Comparison of ENCODE assay signal across 8 mouse cellular contexts in the genomic region with DNA sequence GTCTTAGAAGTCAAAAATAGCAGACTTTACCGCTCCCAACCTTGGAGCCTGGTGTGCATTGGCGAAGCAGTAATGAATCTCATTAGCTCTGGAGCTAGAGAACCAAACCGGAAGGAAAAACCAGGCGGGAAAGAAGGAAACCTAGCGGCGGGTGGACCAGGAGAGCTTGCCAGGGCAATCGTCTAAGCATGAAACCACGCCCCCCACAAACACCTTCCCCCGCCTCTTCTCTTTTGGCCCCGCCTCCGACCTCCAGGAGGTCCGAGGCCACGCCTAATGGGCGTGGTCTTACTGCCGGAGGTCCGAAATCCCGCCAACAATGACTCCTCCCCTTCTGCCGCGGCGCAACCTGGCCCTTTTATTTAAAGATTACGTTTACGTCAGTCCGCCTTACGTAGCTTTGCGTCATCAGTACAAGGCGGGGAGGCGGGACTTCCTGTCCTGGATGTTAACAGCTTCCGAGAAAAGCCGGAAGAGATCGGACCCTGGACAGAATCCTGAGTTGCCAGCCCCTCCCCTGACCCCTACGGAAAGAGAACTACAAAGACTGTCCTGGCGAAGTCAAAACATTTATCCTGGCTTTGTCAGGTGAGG. TPM values are rescaled to one million over a fixed set of nuclear protein-coding genes. Genes with fewer than 3 reads are reported as not detected.
DNase-seq lines count a peak whose midpoint lies in the region; ATAC-seq and TF ChIP-seq lines count a peak whose summit lies in the region.

A gene (plus strand): TSS at position 431 of the 594 bp plus-strand sequence.

- intact Hi-C loops in heart, postnatal 10 days (cut with DNase I) = no loop called here

- TF ChIP-seq CTCF in ES-Bruce4 (IDR thresholded peaks at IDR 0.05; ENCODE audit: low read depth, low read length) = no peak
- no peak for TF ChIP-seq CTCF in liver, postnatal 0 days (IDR thresholded peaks at IDR 0.05; ENCODE audit: low read depth)

- ATAC-seq in cerebellum, adult (ENCODE audit: insufficient number of reproducible peaks, low FRiP score, low TSS enrichment) = peak; percentile 74; the same call in 1 of the 2 replicates
- ATAC-seq in forebrain, embryonic 13.5 days = peak; percentile 91
- peak; percentile 95 for ATAC-seq in liver, postnatal 0 days
- peak; percentile 91 for ATAC-seq in neural tube, embryonic 14.5 days (ENCODE audit: low read depth)

- peak within 1 kb of the TSS; percentile 86 for H3K4me2 ChIP-seq in forebrain, embryonic 13.5 days
- H3K4me2 ChIP-seq in liver, postnatal 0 days (ENCODE audit: low read depth, low read length) = peak within 1 kb of the TSS; percentile 95
- peak within 1 kb of the TSS; percentile 75 for H3K4me2 ChIP-seq in neural tube, embryonic 14.5 days (ENCODE audit: low read depth, low read length)

- peak; percentile 96 to 97 for DNase-seq in heart, postnatal 10 days
- DNase-seq in large intestine, adult 2 months (ENCODE audit: low read depth, low spot score) = peak; percentile 96
- DNase-seq in liver, postnatal 0 days = peak; percentile 97
- peak; percentile 98 for DNase-seq in testis, postnatal 10 days (ENCODE audit: low spot score)

- H3K9ac ChIP-seq in ES-Bruce4 (ENCODE audit: low read depth, poor library complexity, severe bottlenecking) = peak within 1 kb of the TSS; percentile 75
- peak within 1 kb of the TSS; percentile 83 for H3K9ac ChIP-seq in forebrain, embryonic 13.5 days
- peak within 1 kb of the TSS; percentile 91 for H3K9ac ChIP-seq in liver, postnatal 0 days (replicated peaks)
- peak within 1 kb of the TSS; percentile 83 for H3K9ac ChIP-seq in neural tube, embryonic 14.5 days (replicated peaks; ENCODE audit: low read depth, low read length)

- WGBS in forebrain, embryonic 13.5 days = under 1% methylated on average over 32 of the region's 32 CpGs
- WGBS in large intestine, adult 2 months = under 1% methylated on average over 32 of the region's 32 CpGs
- WGBS in liver, postnatal 0 days (ENCODE audit: insufficient replicate concordance) = under 1% methylated on average over 32 of the region's 32 CpGs
- WGBS in neural tube, embryonic 14.5 days = under 1% methylated on average over 32 of the region's 32 CpGs

- peak within 1 kb of the TSS; percentile 89 for H3K27ac ChIP-seq in ES-Bruce4 (ENCODE audit: insufficient read depth, low read length)
- peak within 1 kb of the TSS; percentile 62 for H3K27ac ChIP-seq in forebrain, embryonic 13.5 days
- peak within 1 kb of the TSS; percentile 87 for H3K27ac ChIP-seq in liver, postnatal 0 days (ENCODE audit: low read depth)
- H3K27ac ChIP-seq in neural tube, embryonic 14.5 days (ENCODE audit: low read depth, low read length) = peak within 1 kb of the TSS; percentile 80

- no peaks in the 10 kb centered on the region for H3K27me3 ChIP-seq in ES-Bruce4 (ENCODE audit: control insufficient read depth, insufficient read depth, low read length, poor library complexity, severe bottlenecking)
- no peaks in the 10 kb centered on the region for H3K27me3 ChIP-seq in forebrain, embryonic 13.5 days
- no peaks in the 10 kb centered on the region for H3K27me3 ChIP-seq in liver, postnatal 0 days (ENCODE audit: insufficient read depth, low read length)
- no peaks in the 10 kb centered on the region for H3K27me3 ChIP-seq in neural tube, embryonic 14.5 days (ENCODE audit: control insufficient read depth, insufficient read depth, low read length)

- no peaks in the 10 kb centered on the region for H3K9me3 ChIP-seq in ES-Bruce4 (replicated peaks; ENCODE audit: control insufficient read depth, insufficient read depth, low read length, poor library complexity, severe bottlenecking)
- no peaks in the 10 kb centered on the region for H3K9me3 ChIP-seq in forebrain, embryonic 13.5 days (replicated peaks)
- no peaks in the 10 kb centered on the region for H3K9me3 ChIP-seq in liver, postnatal 0 days (ENCODE audit: low read length)
- no peaks in the 10 kb centered on the region for H3K9me3 ChIP-seq in neural tube, embryonic 14.5 days (ENCODE audit: control insufficient read depth, low read length)

- TF ChIP-seq POLR2A in ES-Bruce4 (IDR thresholded peaks at IDR 0.05; ENCODE audit: insufficient read depth, low read length) = peak; percentile 45

- peak within 1 kb of the TSS; percentile 92 for H3K4me3 ChIP-seq in ES-Bruce4 (ENCODE audit: low read depth, low read length)
- H3K4me3 ChIP-seq in forebrain, embryonic 13.5 days = peak within 1 kb of the TSS; percentile 73
- peak within 1 kb of the TSS; percentile 90 for H3K4me3 ChIP-seq in liver, postnatal 0 days (ENCODE audit: low read depth, low read length)
- peak within 1 kb of the TSS; percentile 71 for H3K4me3 ChIP-seq in neural tube, embryonic 14.5 days (ENCODE audit: low read depth, low read length)

- no peaks in the 10 kb centered on the region for H3K4me1 ChIP-seq in ES-Bruce4 (ENCODE audit: control insufficient read depth, insufficient read depth, low read length)
- peaks cover 17% of the 10 kb centered on the region for H3K4me1 ChIP-seq in forebrain, embryonic 13.5 days
- peaks cover 15% of the 10 kb centered on the region for H3K4me1 ChIP-seq in liver, postnatal 0 days (ENCODE audit: insufficient read depth)
- H3K4me1 ChIP-seq in neural tube, embryonic 14.5 days (ENCODE audit: control insufficient read depth, insufficient read depth, low read length) = peaks cover 11% of the 10 kb centered on the region

- H3K36me3 ChIP-seq in ES-Bruce4 (ENCODE audit: control insufficient read depth, insufficient read depth, low read length, poor library complexity, severe bottlenecking) = peaks cover 9% of the 10 kb centered on the region; the same call in 1 of the 2 replicates
- H3K36me3 ChIP-seq in forebrain, embryonic 13.5 days (ENCODE audit: poor library complexity, severe bottlenecking) = peaks cover 22% of the 10 kb centered on the region
- peaks cover 17% of the 10 kb centered on the region for H3K36me3 ChIP-seq in liver, postnatal 0 days (replicated peaks; ENCODE audit: insufficient read depth, low read length)
- peaks cover 12% of the 10 kb centered on the region; the same call in 1 of the 2 replicates for H3K36me3 ChIP-seq in neural tube, embryonic 14.5 days (ENCODE audit: control insufficient read depth, insufficient read depth, low read length)

- TF ChIP-seq EP300 in ES-Bruce4 (IDR thresholded peaks at IDR 0.05; ENCODE audit: insufficient read depth, low read depth, low read length) = peak; percentile 31; the same call in 1 of the 2 replicates
- peak; percentile 74; the same call in 1 of the 2 replicates for TF ChIP-seq EP300 in liver, postnatal 0 days (IDR thresholded peaks at IDR 0.05; ENCODE audit: low read depth)

RNA-seq across cellular contexts. Expression of the gene that starts here (rescaled TPM):
- 19.7 and 20.0 TPM in 2 replicates for polyA plus RNA-seq in ES-Bruce4 (2011; ENCODE audit: insufficient read depth, insufficient read length, low read depth, missing spikeins)
- 63.2 and 69.6 TPM in 2 replicates for polyA plus RNA-seq in forebrain, embryonic 13.5 days (2015; fragmentation: Nextera tagmentation; extraction: Ambion mirVana)
- total RNA-seq in heart, postnatal 10 days (2021) = 10 to 100 TPM; 29.0 to 31.1 TPM
- 54.5 and 65.4 TPM in 2 replicates for polyA plus RNA-seq in large intestine, adult 2 months (2012; rRNA removed)
- 19.4 and 20.8 TPM in 2 replicates for polyA plus RNA-seq in liver, postnatal 0 days (2015; fragmentation: Nextera tagmentation; extraction: Ambion mirVana)
- polyA plus RNA-seq in neural tube, embryonic 14.5 days (2014; fragmentation: Nextera tagmentation; extraction: Ambion mirVana) = 86.9 and 88.6 TPM in 2 replicates

Comparison
In these comparisons a context has a peak if more than half of its experiments do, and no peak if none do; other contexts are left out.
1. Peak in every context shown above with its lines: DNase-seq, ATAC-seq, H3K4me3 ChIP-seq and H3K27ac ChIP-seq.